Mouse (Mus musculus): ENCODE measurements at regions not wholly inside any gene's neighbourhood (a gene's known extent, or its start where the extent isn't known, plus 50 kb on each side); places are given as distances from the start of the nearest gene placed in this dataset.

GRCm38 (mm10) chr10:116678950-116679735, 97.8 kb upstream of the Cnot2 start:
- TF ChIP-seq CTCF (IDR thresholded peaks at IDR 0.05; ENCODE audit: low read depth) (no peak), EP300 (IDR thresholded peaks at IDR 0.05; ENCODE audit: low read depth) (no peak)

Data from heart, postnatal 0 days (tissue).